Mouse (Mus musculus) midbrain, embryonic 15.5 days (tissue): ENCODE measurements at regions not wholly inside any gene's neighbourhood (a gene's known extent, or its start where the extent isn't known, plus 50 kb on each side); places are given as distances from the start of the nearest gene placed in this dataset.

Experiments used
- ATAC-seq: fragments of 200-750 bp; cut with Nextera tagmentation; replicated peaks from 2 replicates; pipeline ENCODE4 v1.8.0; 2017; ENCODE audit warnings: moderate TSS enrichment
- H3K27ac ChIP-seq: fragments of 300-500 bp; sonication (generic); 2 replicates; pipeline ENCODE4 v1.5.1; 2015; ENCODE audit warnings: mild to moderate bottlenecking, inconsistent platforms
- H3K27me3 ChIP-seq: fragments of 300-500 bp; sonication (generic); replicated peaks from 2 replicates; pipeline ENCODE4 v1.6.1; 2015; ENCODE audit warnings: inconsistent platforms
- H3K36me3 ChIP-seq: fragments of 300-500 bp; sonication (generic); replicated peaks from 2 replicates; pipeline ENCODE4 v1.6.1; 2015; ENCODE audit warnings: inconsistent platforms
- H3K4me1 ChIP-seq: fragments of 300-500 bp; sonication (generic); 2 replicates; pipeline ENCODE4 v1.6.1; 2015; ENCODE audit warnings: inconsistent platforms
- H3K4me2 ChIP-seq: fragments of 300-500 bp; sonication (generic); 2 replicates; pipeline ENCODE4 v1.6.1; 2015; ENCODE audit warnings: inconsistent platforms, mild to moderate bottlenecking, moderate library complexity
- H3K4me3 ChIP-seq: fragments of 300-500 bp; sonication (generic); 2 replicates; pipeline ENCODE4 v1.5.1; 2015; ENCODE audit warnings: mild to moderate bottlenecking, inconsistent platforms
- H3K9ac ChIP-seq: fragments of 300-500 bp; sonication (generic); 2 replicates; pipeline ENCODE4 v1.6.1; 2015; ENCODE audit warnings: mild to moderate bottlenecking, inconsistent platforms
- H3K9me3 ChIP-seq: fragments of 300-500 bp; sonication (generic); 2 replicates; pipeline ENCODE4 v1.6.1; 2016; ENCODE audit warnings: inconsistent platforms
- WGBS: fragments of 180-500 bp; shearing (Covaris S2); methylation state at CpG from one replicate; pipeline ENCODE4 v1.1.7; 2015; ENCODE audit warnings: mixed read lengths; 5-methylcytosine and 5-hydroxymethylcytosine counted together

GRCm38 (mm10) chr14:118426562-118426961 lies 159.8 kb downstream of the Gm9376 start:
- Histone ChIP-seq H3K27ac (no peak overlapping the region), H3K36me3 (no peaks in the 10 kb centered on the region), H3K9me3 (no peaks in the 10 kb centered on the region), H3K4me3 (no peak overlapping the region), H3K4me1 (peaks cover 9% of the 10 kb centered on the region), H3K9ac (no peak overlapping the region), H3K4me2 (no peak overlapping the region), H3K27me3 (peaks cover 3% of the 10 kb centered on the region; the same call in 1 of the 2 replicates)
- WGBS = 85% methylated on average over 3 of the region's 3 CpGs
- ATAC-seq = no peak

DNA sequence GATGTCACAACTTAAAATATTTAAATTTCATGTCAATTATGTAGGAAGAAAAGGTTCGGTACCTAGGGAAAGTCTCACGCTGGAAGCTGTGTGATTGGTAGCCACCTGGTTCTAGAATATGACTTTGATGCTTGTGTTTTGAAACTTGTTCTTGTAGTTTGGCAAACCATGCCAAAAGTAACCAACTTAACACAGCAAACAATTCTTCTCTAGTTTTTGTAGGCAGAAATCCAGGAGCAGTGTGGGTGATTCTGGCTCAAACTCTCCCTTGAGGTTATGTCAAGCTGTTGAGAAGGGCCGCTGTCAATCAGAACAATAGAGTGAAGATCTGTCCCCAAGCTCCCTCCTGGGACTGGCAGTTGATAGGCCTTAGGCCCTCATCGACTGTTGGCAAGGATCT lies 163.5 kb downstream of the Gm9376 start:
- no peak overlapping the region for H3K4me3 ChIP-seq
- H3K9ac ChIP-seq = no peak overlapping the region
- no peaks in the 10 kb centered on the region for H3K4me1 ChIP-seq
- WGBS = 80% methylated on average over 4 of the region's 4 CpGs
- H3K27ac ChIP-seq = no peak overlapping the region
- H3K36me3 ChIP-seq = no peaks in the 10 kb centered on the region
- ATAC-seq = no peak
- H3K4me2 ChIP-seq = no peak overlapping the region
- H3K9me3 ChIP-seq = no peaks in the 10 kb centered on the region
- peaks cover 10% of the 10 kb centered on the region; the same call in 1 of the 2 replicates for H3K27me3 ChIP-seq

- peaks cover 9% of the 10 kb centered on the region; the same call in 1 of the 2 replicates for H3K27me3 ChIP-seq
- H3K4me3 ChIP-seq = no peak overlapping the region
- no peaks in the 10 kb centered on the region for H3K9me3 ChIP-seq
- no peak overlapping the region for H3K9ac ChIP-seq
- H3K4me2 ChIP-seq = no peak overlapping the region
- no peak overlapping the region for H3K27ac ChIP-seq
- peaks cover 2% of the 10 kb centered on the region; the same call in 1 of the 2 replicates for H3K4me1 ChIP-seq
- no peak for ATAC-seq
- no peaks in the 10 kb centered on the region for H3K36me3 ChIP-seq
- WGBS = 95% methylated on average over 1 of the region's 1 CpGs
These were observed 164.0 kb downstream of the Gm9376 start for GRCm38 (mm10) chr14:118430740-118431139.

GRCm38 (mm10) chr14:118431241-118431882 lies 164.6 kb downstream of the Gm9376 start:
- Histone ChIP-seq H3K4me2 (no peak overlapping the region), H3K9ac (no peak overlapping the region), H3K27ac (no peak overlapping the region), H3K9me3 (no peaks in the 10 kb centered on the region), H3K27me3 (peaks cover 7% of the 10 kb centered on the region; the same call in 1 of the 2 replicates), H3K4me3 (no peak overlapping the region), H3K36me3 (no peaks in the 10 kb centered on the region), H3K4me1 (peaks cover 5% of the 10 kb centered on the region; the same call in 1 of the 2 replicates)
- WGBS = 85% methylated on average over 6 of the region's 6 CpGs
- no peak for ATAC-seq
